Mouse (Mus musculus) neural tube, embryonic 12.5 days (tissue): ENCODE results near the gene Trim30d. TPM values are rescaled to one million over a fixed set of nuclear protein-coding genes. Genes with fewer than 3 reads are reported as not detected.
"Not testable (repeated sequence)": the region's sequence is repeated elsewhere in the genome, so short reads cannot be mapped to it uniquely, and the experiment has no call there.

Source experiments
- ATAC-seq: fragments of 200-750 bp; cut with Nextera tagmentation; 2 replicates; pipeline ENCODE4 v1.8.0; 2017; ENCODE audit warnings: low read depth, mild to moderate bottlenecking, moderate TSS enrichment, moderate library complexity; ENCODE audit not compliant: low FRiP score
- H3K27ac ChIP-seq: fragments of 300-500 bp; sonication (generic); 2 replicates; pipeline ENCODE4 v1.5.1; 2016
- H3K27me3 ChIP-seq: fragments of 300-500 bp; sonication (generic); replicated peaks from 2 replicates; pipeline ENCODE4 v1.6.1; 2016; ENCODE audit warnings: mild to moderate bottlenecking
- H3K36me3 ChIP-seq: fragments of 300-500 bp; sonication (generic); 2 replicates; pipeline ENCODE4 v1.6.1; 2016; ENCODE audit warnings: mild to moderate bottlenecking
- H3K4me1 ChIP-seq: fragments of 300-500 bp; sonication (generic); 2 replicates; pipeline ENCODE4 v1.6.1; 2016
- H3K4me2 ChIP-seq: fragments of 300-500 bp; sonication (generic); replicated peaks from 2 replicates; pipeline ENCODE4 v1.6.1; 2016; ENCODE audit warnings: mild to moderate bottlenecking
- H3K4me3 ChIP-seq: fragments of 300-500 bp; sonication (generic); 2 replicates; pipeline ENCODE4 v1.5.1; 2016
- H3K9ac ChIP-seq: fragments of 300-500 bp; sonication (generic); 2 replicates; pipeline ENCODE4 v1.6.1; 2016; ENCODE audit warnings: mild to moderate bottlenecking
- H3K9me3 ChIP-seq: fragments of 300-500 bp; sonication (generic); 2 replicates; pipeline ENCODE4 v1.6.1; 2016; ENCODE audit warnings: mild to moderate bottlenecking
- WGBS: fragments of 180-500 bp; shearing (Covaris S2); methylation state at CpG from one replicate; pipeline ENCODE4 v1.1.7; 2016; 5-methylcytosine and 5-hydroxymethylcytosine counted together
- polyA plus RNA-seq: library from polyadenylated mRNA; unstranded; fragments of >200 nt; fragmentation: Nextera tagmentation; extraction: Ambion mirVana; gene quantifications from 2 replicates; pipeline ENCODE4 v1.2.1, GENCODE M21; 2016

The Trim30d gene
- 0.06 TPM in 1 of 2 replicates, not detected in the other for polyA plus RNA-seq

- H3K9me3 ChIP-seq, H3K27ac ChIP-seq, H3K4me1 ChIP-seq, ATAC-seq, H3K9ac ChIP-seq, H3K27me3 ChIP-seq, H3K36me3 ChIP-seq, H3K4me2 ChIP-seq, H3K4me3 ChIP-seq: not testable (repeated sequence)
These were observed at the start of gene Trim30d for GRCm38 (mm10) chr7:104507421-104508065. Gene Trim30d, minus strand, starts transcription at chr7:104507849.

GRCm38 (mm10) chr7:104552700-104553099 lies 45.1 kb upstream of the Trim30d start:
- no peaks in the 10 kb centered on the region for H3K9me3 ChIP-seq
- H3K27ac ChIP-seq, result no peak overlapping the region
- no peaks in the 10 kb centered on the region for H3K36me3 ChIP-seq
- no peak for ATAC-seq
- H3K4me1 ChIP-seq, result no peaks in the 10 kb centered on the region
- no peak overlapping the region for H3K9ac ChIP-seq
- no peak overlapping the region for H3K4me3 ChIP-seq
- no peak overlapping the region for H3K4me2 ChIP-seq
- H3K27me3 ChIP-seq, result no peaks in the 10 kb centered on the region
- 69% methylated on average over 1 of the region's 1 CpGs for WGBS

GRCm38 (mm10) chr7:104549833-104550232 lies 42.2 kb upstream of the Trim30d start, which contains the start of gene Olfr651:
Gene Olfr651, plus strand, starts transcription at chr7:104550133.
- Histone ChIP-seq H3K9ac (no peak within 1 kb of the TSS), H3K9me3 (no peaks in the 10 kb centered on the region), H3K36me3 (no peaks in the 10 kb centered on the region), H3K4me1 (no peaks in the 10 kb centered on the region), H3K4me2 (no peak within 1 kb of the TSS), H3K4me3 (no peak within 1 kb of the TSS), H3K27me3 (no peaks in the 10 kb centered on the region), H3K27ac (no peak within 1 kb of the TSS)
- no peak for ATAC-seq
- 83% methylated on average over 5 of the region's 5 CpGs for WGBS

- no peaks in the 10 kb centered on the region for H3K9me3 ChIP-seq
- no peaks in the 10 kb centered on the region for H3K4me1 ChIP-seq
- H3K9ac ChIP-seq, result peak overlapping the region; percentile 45; the same call in 1 of the 2 replicates
- peak overlapping the region; percentile 48 for H3K4me3 ChIP-seq
- H3K27me3 ChIP-seq, result peaks cover 5% of the 10 kb centered on the region
- H3K27ac ChIP-seq, result no peak overlapping the region
- peak overlapping the region; percentile 68 for H3K4me2 ChIP-seq
- H3K36me3 ChIP-seq, result no peaks in the 10 kb centered on the region
- peak; percentile 99 for ATAC-seq
- WGBS, result 2% methylated on average over 59 of the region's 59 CpGs
These were observed 5.9 kb downstream of the Trim30d start for GRCm38 (mm10) chr7:104501589-104502371.

- H3K9me3 ChIP-seq, H3K4me3 ChIP-seq, H3K9ac ChIP-seq, H3K4me2 ChIP-seq, H3K36me3 ChIP-seq, ATAC-seq, H3K4me1 ChIP-seq, H3K27me3 ChIP-seq, H3K27ac ChIP-seq: not testable (repeated sequence)
- WGBS, result 73% methylated on average over 6 of the region's 6 CpGs
These were observed 6.5 kb downstream of the Trim30d start for GRCm38 (mm10) chr7:104501186-104501585.

- not testable (repeated sequence) for ATAC-seq, H3K4me1 ChIP-seq, H3K9me3 ChIP-seq, H3K4me3 ChIP-seq, H3K27me3 ChIP-seq, H3K36me3 ChIP-seq, H3K9ac ChIP-seq, H3K4me2 ChIP-seq, H3K27ac ChIP-seq
- 54% methylated on average over 7 of the region's 8 CpGs for WGBS
These were observed 8.2 kb downstream of the Trim30d start for GRCm38 (mm10) chr7:104499464-104499863.

GRCm38 (mm10) chr7:104465065-104465744 lies 42.4 kb downstream of the Trim30d start, which contains the start of gene Trim30a:
Gene Trim30a, minus strand, starts transcription at chr7:104465193.
- no peak within 1 kb of the TSS for H3K27ac ChIP-seq
- no peaks in the 10 kb centered on the region for H3K4me1 ChIP-seq
- no peak within 1 kb of the TSS for H3K4me3 ChIP-seq
- H3K36me3 ChIP-seq, result no peaks in the 10 kb centered on the region
- WGBS, result 71% methylated on average over 3 of the region's 3 CpGs
- H3K9ac ChIP-seq, result no peak within 1 kb of the TSS
- ATAC-seq, result no peak
- H3K9me3 ChIP-seq, result no peaks in the 10 kb centered on the region
- no peak within 1 kb of the TSS for H3K4me2 ChIP-seq
- no peaks in the 10 kb centered on the region for H3K27me3 ChIP-seq

- 68% methylated on average over 2 of the region's 2 CpGs for WGBS
These were observed 61.5 kb downstream of the Trim30d start for GRCm38 (mm10) chr7:104445961-104446645.

More at GRCm38 (mm10) chr7:104445961-104446645, 61.5 kb downstream of the Trim30d start:
- no peak overlapping the region for H3K27ac ChIP-seq
- H3K27me3 ChIP-seq, result no peaks in the 10 kb centered on the region
- no peaks in the 10 kb centered on the region for H3K36me3 ChIP-seq
- ATAC-seq, result no peak
- no peak overlapping the region for H3K9ac ChIP-seq
- no peaks in the 10 kb centered on the region for H3K9me3 ChIP-seq
- H3K4me3 ChIP-seq, result no peak overlapping the region
- H3K4me1 ChIP-seq, result no peaks in the 10 kb centered on the region
- H3K4me2 ChIP-seq, result no peak overlapping the region

Other genes with a start within 250 kb of the Trim30d start
- gene Trim5, start 219.8 kb downstream of the Trim30d start, polyA plus RNA-seq, result 0.15 and 0.22 TPM in 2 replicates
- gene Trim12a, start 192.4 kb downstream of the Trim30d start, polyA plus RNA-seq, result 2.7 and 2.9 TPM in 2 replicates
- not detected in 2 replicates for gene Trim34b, start 178.4 kb downstream of the Trim30d start, polyA plus RNA-seq
- 0.88 and 1.1 TPM in 2 replicates for gene Trim12c, start 154.5 kb downstream of the Trim30d start, polyA plus RNA-seq
- not detected in 2 replicates for gene Trim30b, start 138.0 kb downstream of the Trim30d start, polyA plus RNA-seq
- gene Trim30c, start 107.0 kb downstream of the Trim30d start, polyA plus RNA-seq, result not detected in 2 replicates
- gene Trim30a, start 42.7 kb downstream of the Trim30d start, polyA plus RNA-seq, result 0.77 and 0.89 TPM in 2 replicates
- gene Olfr651, start 42.3 kb upstream of the Trim30d start, polyA plus RNA-seq, result not detected in 2 replicates
- gene Olfr652, start 53.1 kb upstream of the Trim30d start, polyA plus RNA-seq, result not detected in 2 replicates
- gene Olfr653, start 69.5 kb upstream of the Trim30d start, polyA plus RNA-seq, result not detected in 2 replicates
- not detected in 2 replicates for gene Olfr654, start 79.2 kb upstream of the Trim30d start, polyA plus RNA-seq
- gene Olfr655, start 93.9 kb upstream of the Trim30d start, polyA plus RNA-seq, result not detected in 2 replicates
- gene Olfr656, start 106.1 kb upstream of the Trim30d start, polyA plus RNA-seq, result not detected in 2 replicates
- not detected in 2 replicates for gene Olfr657, start 116.9 kb upstream of the Trim30d start, polyA plus RNA-seq
- gene Olfr658, start 139.5 kb upstream of the Trim30d start, polyA plus RNA-seq, result 0.06 and 0.09 TPM in 2 replicates
- not detected in 2 replicates for gene Olfr659, start 158.9 kb upstream of the Trim30d start, polyA plus RNA-seq
- not detected in 2 replicates for gene Olfr661, start 178.7 kb upstream of the Trim30d start, polyA plus RNA-seq